Mouse (Mus musculus): ENCODE data around the gene Hspb8. TPM values are rescaled to one million over a fixed set of nuclear protein-coding genes. Genes with fewer than 3 reads are reported as not detected.

Gene Hspb8
- polyA plus RNA-seq, 2 experiments, result 2.3 to 2.5 TPM

GRCm38 (mm10) chr5:116421791-116422481, 728 bp downstream of the Hspb8 start:
- TF ChIP-seq EP300 (IDR thresholded peaks at IDR 0.05; ENCODE audit: low read depth) (no peak), CTCF (IDR thresholded peaks at IDR 0.05; ENCODE audit: low read depth) (no peak)
- H3K9ac ChIP-seq (replicated peaks), result no peak overlapping the region
- H3K9me3 ChIP-seq (ENCODE audit: control insufficient read depth, low read length), result no peaks in the 10 kb centered on the region
- H3K27me3 ChIP-seq (ENCODE audit: control insufficient read depth, insufficient read depth, low read length), result no peaks in the 10 kb centered on the region
- no peak overlapping the region for H3K27ac ChIP-seq
- H3K36me3 ChIP-seq (replicated peaks; ENCODE audit: control insufficient read depth, insufficient read depth, low read depth), result no peaks in the 10 kb centered on the region
- H3K4me1 ChIP-seq (replicated peaks; ENCODE audit: control insufficient read depth in 2 of 2, insufficient read depth in 2 of 2, low read length in 1 of 2), result no peaks in the 10 kb centered on the region; a peak in 1 of 4 replicates
- peak overlapping the region; percentile 1 to 32 for H3K4me3 ChIP-seq (ENCODE audit: insufficient read depth in 1 of 2, low read depth in 2 of 2, low read length in 2 of 2)
- peak overlapping the region; percentile 31 for H3K4me2 ChIP-seq (ENCODE audit: low read depth)
- DNase-seq (ENCODE audit: low read depth in 3 of 3, low spot score in 3 of 3) (no peak), ATAC-seq (ENCODE audit: insufficient read depth) (no peak)
- 52% methylated on average over 22 of the region's 22 CpGs for WGBS (ENCODE audit: insufficient replicate concordance)

- peak; percentile 37; the same call in 1 of the 2 replicates for ATAC-seq (ENCODE audit: insufficient read depth)
- no peaks in the 10 kb centered on the region for H3K36me3 ChIP-seq (replicated peaks; ENCODE audit: control insufficient read depth, insufficient read depth, low read depth)
- H3K4me2 ChIP-seq (ENCODE audit: low read depth), result no peak overlapping the region
- no peak for DNase-seq (ENCODE audit: low read depth in 3 of 3, low spot score in 3 of 3)
- no peak overlapping the region for H3K27ac ChIP-seq
- TF ChIP-seq EP300 (IDR thresholded peaks at IDR 0.05; ENCODE audit: low read depth), result no peak
- no peak for TF ChIP-seq CTCF (IDR thresholded peaks at IDR 0.05; ENCODE audit: low read depth)
- no peak overlapping the region for H3K9ac ChIP-seq (replicated peaks)
- H3K27me3 ChIP-seq (ENCODE audit: control insufficient read depth, insufficient read depth, low read length), result no peaks in the 10 kb centered on the region
- 32% methylated on average over 6 of the region's 6 CpGs for WGBS (ENCODE audit: insufficient replicate concordance)
- no peak overlapping the region for H3K4me3 ChIP-seq (ENCODE audit: insufficient read depth in 1 of 2, low read depth in 2 of 2, low read length in 2 of 2)
- no peaks in the 10 kb centered on the region; a peak in 1 of 4 replicates for H3K4me1 ChIP-seq (replicated peaks; ENCODE audit: control insufficient read depth in 2 of 2, insufficient read depth in 2 of 2, low read length in 1 of 2)
- H3K9me3 ChIP-seq (ENCODE audit: control insufficient read depth, low read length), result no peaks in the 10 kb centered on the region
These were observed 1.9 kb downstream of the Hspb8 start for GRCm38 (mm10) chr5:116420759-116421225.

GRCm38 (mm10) chr5:116420213-116420612, 2.5 kb downstream of the Hspb8 start:
- no peaks in the 10 kb centered on the region for H3K9me3 ChIP-seq (ENCODE audit: control insufficient read depth, low read length)
- H3K4me2 ChIP-seq (ENCODE audit: low read depth), result peak overlapping the region; percentile 11; the same call in 1 of the 2 replicates
- H3K4me1 ChIP-seq (replicated peaks; ENCODE audit: control insufficient read depth in 2 of 2, insufficient read depth in 2 of 2, low read length in 1 of 2), result no peaks in the 10 kb centered on the region; a peak in 1 of 4 replicates
- DNase-seq (ENCODE audit: low read depth in 3 of 3, low spot score in 3 of 3), result no peak
- H3K4me3 ChIP-seq (ENCODE audit: insufficient read depth in 1 of 2, low read depth in 2 of 2, low read length in 2 of 2), result no peak overlapping the region
- TF ChIP-seq CTCF (IDR thresholded peaks at IDR 0.05; ENCODE audit: low read depth), result no peak
- no peak for TF ChIP-seq EP300 (IDR thresholded peaks at IDR 0.05; ENCODE audit: low read depth)
- H3K9ac ChIP-seq (replicated peaks), result no peak overlapping the region
- 86% methylated on average over 1 of the region's 1 CpGs for whole genome bisulfite sequencing (ENCODE audit: insufficient replicate concordance)
- H3K27me3 ChIP-seq (ENCODE audit: control insufficient read depth, insufficient read depth, low read length), result no peaks in the 10 kb centered on the region
- ATAC-seq (ENCODE audit: insufficient read depth), result no peak
- no peaks in the 10 kb centered on the region for H3K36me3 ChIP-seq (replicated peaks; ENCODE audit: control insufficient read depth, insufficient read depth, low read depth)
- H3K27ac ChIP-seq, result no peak overlapping the region

- Histone ChIP-seq H3K9ac (replicated peaks) (no peak overlapping the region), H3K4me1 (replicated peaks; ENCODE audit: control insufficient read depth in 2 of 2, insufficient read depth in 2 of 2, low read length in 1 of 2) (no peaks in the 10 kb centered on the region; a peak in 1 of 4 replicates), H3K9me3 (ENCODE audit: control insufficient read depth, low read length) (no peaks in the 10 kb centered on the region), H3K27me3 (ENCODE audit: control insufficient read depth, insufficient read depth, low read length) (no peaks in the 10 kb centered on the region), H3K27ac (no peak overlapping the region), H3K4me2 (ENCODE audit: low read depth) (no peak overlapping the region), H3K4me3 (ENCODE audit: insufficient read depth in 1 of 2, low read depth in 2 of 2, low read length in 2 of 2) (no peak overlapping the region), H3K36me3 (replicated peaks; ENCODE audit: control insufficient read depth, insufficient read depth, low read depth) (no peaks in the 10 kb centered on the region)
- no peak for DNase-seq (ENCODE audit: low read depth in 3 of 3, low spot score in 3 of 3)
- TF ChIP-seq CTCF (IDR thresholded peaks at IDR 0.05; ENCODE audit: low read depth) (no peak), EP300 (IDR thresholded peaks at IDR 0.05; ENCODE audit: low read depth) (no peak)
- WGBS (ENCODE audit: insufficient replicate concordance), result 64% methylated on average over 6 of the region's 6 CpGs
- no peak for ATAC-seq (ENCODE audit: insufficient read depth)
These were observed 3.2 kb downstream of the Hspb8 start for GRCm38 (mm10) chr5:116419322-116420045.

GRCm38 (mm10) chr5:116416208-116416607, 6.5 kb downstream of the Hspb8 start:
- no peak overlapping the region for H3K9ac ChIP-seq (replicated peaks)
- H3K4me3 ChIP-seq (ENCODE audit: insufficient read depth in 1 of 2, low read depth in 2 of 2, low read length in 2 of 2), result no peak overlapping the region
- no peak for DNase-seq (ENCODE audit: low read depth in 3 of 3, low spot score in 3 of 3)
- WGBS (ENCODE audit: insufficient replicate concordance), result 32% methylated on average over 5 of the region's 5 CpGs
- H3K27me3 ChIP-seq (ENCODE audit: control insufficient read depth, insufficient read depth, low read length), result no peaks in the 10 kb centered on the region
- H3K27ac ChIP-seq, result no peak overlapping the region
- TF ChIP-seq EP300 (IDR thresholded peaks at IDR 0.05; ENCODE audit: low read depth) (no peak), CTCF (IDR thresholded peaks at IDR 0.05; ENCODE audit: low read depth) (no peak)
- no peak for ATAC-seq (ENCODE audit: insufficient read depth)
- no peaks in the 10 kb centered on the region; a peak in 1 of 4 replicates for H3K4me1 ChIP-seq (replicated peaks; ENCODE audit: control insufficient read depth in 2 of 2, insufficient read depth in 2 of 2, low read length in 1 of 2)
- H3K36me3 ChIP-seq (replicated peaks; ENCODE audit: control insufficient read depth, insufficient read depth, low read depth), result no peaks in the 10 kb centered on the region
- H3K9me3 ChIP-seq (ENCODE audit: control insufficient read depth, low read length), result no peaks in the 10 kb centered on the region
- H3K4me2 ChIP-seq (ENCODE audit: low read depth), result no peak overlapping the region

All from liver, embryonic 14.5 days (tissue).